Mouse (Mus musculus): ENCODE results near the gene Tmcc3. TPM values are rescaled to one million over a fixed set of nuclear protein-coding genes. Genes with fewer than 3 reads are reported as not detected.

Tmcc3 gene
- total RNA-seq, 1 experiment, result 7.0 TPM

- Histone ChIP-seq H3K4me3 (ENCODE audit: insufficient read depth in 1 of 2, low read depth in 1 of 2, low read length in 2 of 2, poor library complexity in 1 of 2, severe bottlenecking in 1 of 2) (no peak overlapping the region), H3K36me3 (ENCODE audit: control insufficient read depth, insufficient read depth, low read length, poor library complexity, severe bottlenecking) (no peaks in the 10 kb centered on the region), H3K9me3 (ENCODE audit: control insufficient read depth, insufficient read depth, low read depth, low read length) (no peaks in the 10 kb centered on the region), H3K27ac (ENCODE audit: insufficient read depth, low read depth, low read length, poor library complexity, severe bottlenecking) (no peak overlapping the region), H3K9ac (ENCODE audit: insufficient read depth, low read depth, low read length, poor library complexity, severe bottlenecking) (no peak overlapping the region), H3K4me1 (ENCODE audit: control insufficient read depth in 2 of 2, insufficient read depth in 2 of 2, low read length in 2 of 2, poor library complexity in 1 of 2) (no peaks in the 10 kb centered on the region)
- in situ Hi-C loops (cut with MboI; ENCODE audit: low sequenced_read_pairs in 2 of 2, unreplicated experiment in 2 of 2), result no loop called here
- DNase-seq (ENCODE audit: low read depth, low spot score), result no peak
- TF ChIP-seq HCFC1 (IDR thresholded peaks at IDR 0.05; ENCODE audit: borderline replicate concordance, insufficient read depth, low read length) (no peak), CHD2 (IDR thresholded peaks at IDR 0.05; ENCODE audit: low read depth, low read length) (no peak), ZC3H11A (IDR thresholded peaks at IDR 0.05; ENCODE audit: borderline replicate concordance, low read depth, low read length) (no peak), MAFK (IDR thresholded peaks at IDR 0.05; ENCODE audit: insufficient read depth, low read depth, low read length) (no peak), ZNF384 (IDR thresholded peaks at IDR 0.05; ENCODE audit: low read depth, low read length) (no peak)
Observed at GRCm38 (mm10) chr10:94477366-94478225, 165.8 kb downstream of the Tmcc3 start.

- TF ChIP-seq CHD2 (IDR thresholded peaks at IDR 0.05; ENCODE audit: low read depth, low read length), result no peak
- no peak for TF ChIP-seq MAFK (IDR thresholded peaks at IDR 0.05; ENCODE audit: insufficient read depth, low read depth, low read length)
- Histone ChIP-seq H3K4me1 (ENCODE audit: control insufficient read depth in 2 of 2, insufficient read depth in 2 of 2, low read length in 2 of 2, poor library complexity in 1 of 2) (no peaks in the 10 kb centered on the region), H3K4me3 (ENCODE audit: insufficient read depth in 1 of 2, low read depth in 1 of 2, low read length in 2 of 2, poor library complexity in 1 of 2, severe bottlenecking in 1 of 2) (no peak overlapping the region), H3K36me3 (ENCODE audit: control insufficient read depth, insufficient read depth, low read length, poor library complexity, severe bottlenecking) (no peaks in the 10 kb centered on the region), H3K27ac (ENCODE audit: insufficient read depth, low read depth, low read length, poor library complexity, severe bottlenecking) (no peak overlapping the region), H3K9ac (ENCODE audit: insufficient read depth, low read depth, low read length, poor library complexity, severe bottlenecking) (no peak overlapping the region), H3K9me3 (ENCODE audit: control insufficient read depth, insufficient read depth, low read depth, low read length) (no peaks in the 10 kb centered on the region)
- in situ Hi-C loops (cut with MboI; ENCODE audit: low sequenced_read_pairs in 2 of 2, unreplicated experiment in 2 of 2), result no loop called here
- no peak for DNase-seq (ENCODE audit: low read depth, low spot score)
Observed at GRCm38 (mm10) chr10:94479646-94480045, 167.9 kb downstream of the Tmcc3 start.

GRCm38 (mm10) chr10:94480380-94481101 lies 168.8 kb downstream of the Tmcc3 start:
- Histone ChIP-seq H3K36me3 (ENCODE audit: control insufficient read depth, insufficient read depth, low read length, poor library complexity, severe bottlenecking) (no peaks in the 10 kb centered on the region), H3K27ac (ENCODE audit: insufficient read depth, low read depth, low read length, poor library complexity, severe bottlenecking) (no peak overlapping the region), H3K4me3 (ENCODE audit: insufficient read depth in 1 of 2, low read depth in 1 of 2, low read length in 2 of 2, poor library complexity in 1 of 2, severe bottlenecking in 1 of 2) (no peak overlapping the region), H3K4me1 (ENCODE audit: control insufficient read depth in 2 of 2, insufficient read depth in 2 of 2, low read length in 2 of 2, poor library complexity in 1 of 2) (no peaks in the 10 kb centered on the region), H3K9me3 (ENCODE audit: control insufficient read depth, insufficient read depth, low read depth, low read length) (no peaks in the 10 kb centered on the region), H3K9ac (ENCODE audit: insufficient read depth, low read depth, low read length, poor library complexity, severe bottlenecking) (no peak overlapping the region)
- TF ChIP-seq ZC3H11A (IDR thresholded peaks at IDR 0.05; ENCODE audit: borderline replicate concordance, low read depth, low read length) (no peak), MAFK (IDR thresholded peaks at IDR 0.05; ENCODE audit: insufficient read depth, low read depth, low read length) (no peak), ZNF384 (IDR thresholded peaks at IDR 0.05; ENCODE audit: low read depth, low read length) (no peak), HCFC1 (IDR thresholded peaks at IDR 0.05; ENCODE audit: borderline replicate concordance, insufficient read depth, low read length) (no peak), CHD2 (IDR thresholded peaks at IDR 0.05; ENCODE audit: low read depth, low read length) (no peak)
- DNase-seq (ENCODE audit: low read depth, low spot score), result no peak
- in situ Hi-C loops (cut with MboI; ENCODE audit: low sequenced_read_pairs in 2 of 2, unreplicated experiment in 2 of 2), result no loop called here

GRCm38 (mm10) chr10:94481613-94482012 lies 169.9 kb downstream of the Tmcc3 start:
- TF ChIP-seq CHD2 (IDR thresholded peaks at IDR 0.05; ENCODE audit: low read depth, low read length) (no peak), MAFK (IDR thresholded peaks at IDR 0.05; ENCODE audit: insufficient read depth, low read depth, low read length) (no peak), ZC3H11A (IDR thresholded peaks at IDR 0.05; ENCODE audit: borderline replicate concordance, low read depth, low read length) (no peak), ZNF384 (IDR thresholded peaks at IDR 0.05; ENCODE audit: low read depth, low read length) (no peak), HCFC1 (IDR thresholded peaks at IDR 0.05; ENCODE audit: borderline replicate concordance, insufficient read depth, low read length) (no peak)
- Histone ChIP-seq H3K4me3 (ENCODE audit: insufficient read depth in 1 of 2, low read depth in 1 of 2, low read length in 2 of 2, poor library complexity in 1 of 2, severe bottlenecking in 1 of 2) (no peak overlapping the region), H3K9ac (ENCODE audit: insufficient read depth, low read depth, low read length, poor library complexity, severe bottlenecking) (no peak overlapping the region), H3K9me3 (ENCODE audit: control insufficient read depth, insufficient read depth, low read depth, low read length) (no peaks in the 10 kb centered on the region), H3K36me3 (ENCODE audit: control insufficient read depth, insufficient read depth, low read length, poor library complexity, severe bottlenecking) (no peaks in the 10 kb centered on the region), H3K27ac (ENCODE audit: insufficient read depth, low read depth, low read length, poor library complexity, severe bottlenecking) (no peak overlapping the region), H3K4me1 (ENCODE audit: control insufficient read depth in 2 of 2, insufficient read depth in 2 of 2, low read length in 2 of 2, poor library complexity in 1 of 2) (no peaks in the 10 kb centered on the region)
- in situ Hi-C loops (cut with MboI; ENCODE audit: low sequenced_read_pairs in 2 of 2, unreplicated experiment in 2 of 2), result no loop called here
- DNase-seq (ENCODE audit: low read depth, low spot score), result no peak
